Mouse (Mus musculus) kidney, postnatal 25 days (tissue): ENCODE measurements around the gene Lrig2.
A peak's percentile ranks its signal among the peaks of the same experiment; 100 is the strongest.

ENCODE experiments used
- DNase-seq, 2 experiments: peaks; one replicate each; pipeline ENCODE4 v3.0.0; 2021; ENCODE audit warnings: mixed read lengths in 2 of 2

The Lrig2 gene

DNA sequence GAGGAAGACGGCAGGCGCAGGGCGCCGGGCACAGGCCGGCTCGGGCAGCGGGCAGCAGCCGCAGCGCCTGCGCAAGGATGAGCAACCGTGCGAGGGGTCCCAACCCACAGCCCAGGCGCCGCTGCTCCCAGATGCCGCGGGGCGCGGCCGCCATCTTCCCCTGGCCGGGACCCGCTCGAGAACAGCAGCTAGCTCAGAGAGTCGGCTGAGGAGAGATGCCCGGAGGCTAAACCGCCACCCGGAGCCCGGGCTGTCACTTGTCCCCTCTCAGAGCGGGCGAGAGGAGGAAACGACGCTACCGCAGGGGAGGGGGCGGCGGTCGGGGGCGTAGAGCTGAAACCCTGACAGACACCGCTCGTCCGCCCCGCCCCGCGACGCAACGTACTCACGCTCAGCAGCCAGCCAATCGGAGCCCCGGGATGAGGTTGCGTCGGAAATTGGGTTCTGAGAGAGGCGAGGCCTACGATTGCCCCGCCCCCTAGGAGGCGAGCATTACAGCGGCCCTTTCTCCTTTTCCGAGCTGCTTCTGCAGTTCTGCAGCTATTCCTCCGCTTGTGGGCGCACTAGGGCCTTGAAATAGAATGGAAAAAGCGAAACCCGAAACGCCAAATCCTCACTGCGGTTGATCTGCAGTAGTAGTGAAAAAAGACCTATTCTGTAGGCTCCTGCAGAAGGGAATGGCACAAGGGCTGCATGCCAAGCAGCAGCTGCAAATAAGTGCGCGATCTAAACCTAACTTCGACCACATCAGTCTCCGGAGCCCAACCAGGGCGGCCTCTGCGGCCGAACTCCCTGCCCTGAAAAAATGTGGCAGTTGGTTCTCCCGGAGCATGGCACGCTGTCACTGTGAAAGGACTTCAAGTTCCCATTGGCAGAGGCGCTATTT is at the start of gene Lrig2:
Gene Lrig2 (minus strand): TSS at position 381 of the 886 bp plus-strand sequence.
- peak; percentile 99 for DNase-seq

DNA sequence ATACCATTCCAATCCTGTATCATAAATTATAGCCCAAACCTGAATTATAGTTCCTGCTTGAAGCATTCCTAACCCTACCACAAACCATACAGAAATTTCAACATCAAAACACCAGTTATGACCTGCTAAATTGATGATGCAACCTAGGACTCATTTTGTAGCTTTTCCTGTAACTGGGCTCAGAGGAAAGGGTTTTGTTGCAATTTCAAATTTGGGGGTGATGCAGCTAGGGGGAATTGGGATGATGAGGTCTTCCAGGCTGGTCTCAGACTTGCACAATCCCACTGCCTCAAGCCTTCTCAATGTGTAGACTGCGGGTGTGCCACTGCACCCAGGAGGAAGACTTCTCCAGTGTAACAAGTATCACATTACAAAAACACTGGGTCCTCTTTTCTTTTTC is 44.9 kb upstream of the Lrig2 start:
- no peak for DNase-seq

DNA sequence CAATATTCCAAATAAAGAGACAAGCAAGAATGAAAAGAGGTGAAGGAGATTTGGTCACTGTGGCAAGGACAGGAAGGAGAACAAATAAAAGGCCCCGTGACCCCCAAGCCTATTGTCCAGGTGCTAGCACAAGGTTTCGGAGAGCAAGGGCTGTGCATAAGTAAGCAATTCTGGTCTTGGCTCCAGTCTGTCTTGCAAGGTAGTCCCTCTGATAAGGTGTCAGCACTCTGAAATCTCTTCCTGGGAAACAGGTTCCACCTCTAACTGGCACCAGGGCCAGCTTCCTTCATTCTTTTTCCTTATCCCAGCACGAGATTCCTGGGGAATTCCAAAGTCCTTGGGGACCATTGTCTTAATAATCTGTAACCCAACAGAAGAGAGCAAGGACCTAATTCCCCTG is 38.9 kb upstream of the Lrig2 start:
- DNase-seq: no peak

DNA sequence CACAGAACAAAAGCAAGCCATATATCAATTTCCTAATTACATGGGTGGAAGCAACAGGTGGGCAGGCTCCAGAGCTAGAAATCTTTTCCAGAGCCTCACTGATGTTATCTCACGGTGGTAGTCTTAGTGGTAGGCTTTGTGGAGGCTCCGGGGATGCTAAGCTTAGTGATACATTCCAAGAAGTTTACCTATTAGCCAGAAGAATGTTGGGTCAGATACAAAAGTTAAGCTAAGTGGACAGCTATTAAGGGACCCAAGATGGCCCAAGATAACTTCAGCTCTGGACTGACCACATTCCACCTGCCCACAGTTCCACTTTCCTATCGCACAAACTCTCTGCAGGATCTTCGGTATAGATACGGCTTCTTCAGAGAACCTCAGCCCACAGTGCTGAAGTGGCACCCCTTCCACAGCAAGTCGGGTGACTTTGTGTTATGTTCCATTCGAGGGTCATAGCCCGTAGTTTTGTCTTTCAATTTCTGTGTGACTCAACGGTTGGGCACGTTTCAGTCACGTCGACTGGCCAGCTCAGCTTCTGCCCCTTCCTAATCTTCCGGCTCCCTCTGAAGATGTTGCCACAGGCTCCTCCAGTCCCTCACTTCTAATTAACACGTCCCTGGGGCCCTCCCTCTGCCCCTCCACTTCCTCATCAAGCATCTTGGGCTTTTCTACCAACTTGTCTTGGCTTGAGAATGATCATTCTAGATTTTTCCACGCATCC is 36.8 kb upstream of the Lrig2 start:
- DNase-seq: no peak

DNA sequence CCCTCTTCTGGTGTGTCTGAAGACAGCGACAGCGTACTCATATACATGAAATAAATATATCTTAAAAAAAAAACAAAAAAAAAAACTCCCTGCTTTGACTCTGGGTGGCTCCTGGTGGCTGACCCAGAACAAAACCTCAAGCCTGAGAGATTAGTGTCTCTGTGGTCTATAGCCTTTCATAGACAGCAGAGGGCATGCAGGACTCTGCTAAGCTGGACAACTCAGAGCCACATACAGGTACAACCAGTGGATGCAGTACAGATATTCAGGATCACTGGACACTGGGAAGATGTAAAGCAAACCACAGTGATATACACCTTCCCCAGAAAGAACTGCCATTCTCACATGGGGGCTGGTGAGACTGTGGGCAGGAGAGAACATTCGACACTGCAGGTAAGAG is 32.1 kb upstream of the Lrig2 start:
- no peak for DNase-seq

DNA sequence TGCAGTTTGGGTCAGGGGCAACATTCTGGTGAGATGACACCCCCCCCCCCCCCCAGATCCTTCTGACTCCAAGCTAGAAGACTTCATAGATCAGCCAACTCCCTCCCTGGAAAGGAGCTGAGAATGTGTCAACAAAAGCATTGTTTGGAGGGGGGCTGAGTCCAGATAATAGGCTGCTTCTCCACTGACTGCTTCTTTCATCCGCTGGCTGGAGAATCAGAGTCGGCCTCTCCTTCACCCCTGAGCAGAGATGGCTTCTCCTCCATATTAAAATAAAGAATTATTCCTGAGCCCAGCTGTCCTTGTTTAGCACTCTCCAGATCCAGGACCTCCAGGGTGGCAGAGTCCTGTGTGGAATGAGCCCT is 30.3 kb upstream of the Lrig2 start:
- no peak for DNase-seq

DNA sequence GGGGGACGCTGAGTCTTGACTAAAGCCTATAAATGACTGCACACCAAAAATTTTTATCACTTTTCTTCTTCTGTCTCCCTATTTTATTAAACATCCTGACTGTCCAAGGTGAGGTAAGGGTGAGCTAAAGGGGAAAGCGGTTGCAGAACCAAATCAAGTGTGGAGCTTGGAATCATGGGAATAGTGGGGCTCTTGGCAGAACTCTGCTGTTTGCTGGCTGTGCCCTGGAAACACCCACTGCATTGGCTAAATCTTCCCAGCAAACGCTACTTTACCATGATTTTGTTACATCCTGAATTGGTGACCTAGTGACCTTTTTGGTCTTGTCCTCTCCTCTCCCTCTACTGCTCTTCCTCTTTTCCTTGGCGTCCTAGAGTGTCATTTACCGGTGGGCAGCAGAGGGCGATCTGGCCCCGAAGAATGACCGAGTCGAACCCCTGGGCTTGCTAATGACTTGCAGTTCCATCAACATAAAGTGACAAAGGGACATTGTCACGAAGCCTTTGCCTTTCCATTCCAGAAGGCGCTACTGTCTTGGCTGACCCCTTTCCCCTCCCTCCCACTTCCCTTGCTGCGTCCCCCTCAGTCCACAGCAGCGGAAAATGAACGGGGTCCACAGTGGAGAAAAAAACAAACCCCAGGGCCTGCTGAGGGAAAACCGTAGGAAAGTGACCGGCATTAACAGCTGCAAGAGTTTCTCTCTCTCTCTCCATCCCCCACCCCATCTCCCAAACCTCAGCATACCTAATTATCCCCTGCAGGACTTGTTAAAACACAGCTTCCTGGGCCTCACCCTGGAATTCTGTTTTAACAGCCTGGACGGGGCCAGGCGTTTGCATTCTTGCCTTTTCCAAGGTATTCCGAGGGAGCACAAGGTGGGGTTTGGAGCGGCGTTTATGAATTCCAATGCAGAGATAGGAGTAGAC is 29.7 kb upstream of the Lrig2 start:
- DNase-seq: peak; percentile 55 to 71

DNA sequence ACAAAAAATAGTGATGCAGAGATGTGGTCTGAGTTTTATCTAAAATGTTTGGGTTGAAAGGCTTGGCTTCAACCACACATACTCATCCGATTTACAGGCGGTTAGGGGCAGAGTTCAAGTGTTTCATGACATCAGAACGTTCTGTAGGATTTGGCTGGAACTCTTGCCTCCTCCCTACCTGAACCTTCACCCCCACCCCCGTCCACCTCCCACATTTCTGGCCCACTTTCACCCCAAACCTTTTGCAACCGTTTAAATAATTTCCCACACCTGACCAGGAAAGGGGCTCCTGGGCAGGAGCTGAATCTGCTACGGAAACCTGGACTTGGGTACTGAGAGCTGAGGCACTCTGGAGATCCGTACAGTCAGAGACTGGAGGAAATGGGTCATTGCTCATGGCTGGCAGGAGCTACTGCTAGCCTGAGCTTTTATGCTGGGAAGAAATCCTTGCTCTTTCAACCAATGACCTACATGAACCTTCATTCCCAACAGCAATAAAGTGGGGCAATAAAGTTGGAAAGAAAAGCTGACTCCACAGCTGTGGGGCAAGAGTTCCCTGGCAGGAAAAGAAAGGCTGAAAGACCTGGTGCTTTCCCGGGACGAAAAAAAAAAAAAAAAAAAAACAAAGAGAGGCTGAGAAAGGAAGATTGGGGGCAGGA is 28.9 kb upstream of the Lrig2 start:
- DNase-seq: peak; percentile 47 to 78

DNA sequence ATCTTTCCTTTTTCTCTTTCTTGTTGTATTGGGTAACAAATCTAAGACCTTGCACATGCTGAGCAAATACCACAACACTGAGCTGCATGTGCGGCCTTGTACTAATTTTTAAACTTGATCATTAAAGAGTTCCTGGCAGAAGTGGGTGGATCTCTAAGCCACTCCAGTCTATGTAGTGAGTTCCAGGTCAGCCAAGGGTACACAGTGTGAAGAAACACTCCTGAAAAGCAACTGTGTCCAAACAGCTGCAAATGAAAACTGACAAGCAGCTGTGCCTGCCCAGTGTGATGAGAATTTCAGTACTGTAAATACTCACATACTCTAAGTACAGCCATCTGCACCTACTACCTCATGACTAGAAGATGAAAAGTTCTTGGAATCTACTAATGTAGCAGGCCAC is 21.5 kb upstream of the Lrig2 start:
- DNase-seq: no peak

DNA sequence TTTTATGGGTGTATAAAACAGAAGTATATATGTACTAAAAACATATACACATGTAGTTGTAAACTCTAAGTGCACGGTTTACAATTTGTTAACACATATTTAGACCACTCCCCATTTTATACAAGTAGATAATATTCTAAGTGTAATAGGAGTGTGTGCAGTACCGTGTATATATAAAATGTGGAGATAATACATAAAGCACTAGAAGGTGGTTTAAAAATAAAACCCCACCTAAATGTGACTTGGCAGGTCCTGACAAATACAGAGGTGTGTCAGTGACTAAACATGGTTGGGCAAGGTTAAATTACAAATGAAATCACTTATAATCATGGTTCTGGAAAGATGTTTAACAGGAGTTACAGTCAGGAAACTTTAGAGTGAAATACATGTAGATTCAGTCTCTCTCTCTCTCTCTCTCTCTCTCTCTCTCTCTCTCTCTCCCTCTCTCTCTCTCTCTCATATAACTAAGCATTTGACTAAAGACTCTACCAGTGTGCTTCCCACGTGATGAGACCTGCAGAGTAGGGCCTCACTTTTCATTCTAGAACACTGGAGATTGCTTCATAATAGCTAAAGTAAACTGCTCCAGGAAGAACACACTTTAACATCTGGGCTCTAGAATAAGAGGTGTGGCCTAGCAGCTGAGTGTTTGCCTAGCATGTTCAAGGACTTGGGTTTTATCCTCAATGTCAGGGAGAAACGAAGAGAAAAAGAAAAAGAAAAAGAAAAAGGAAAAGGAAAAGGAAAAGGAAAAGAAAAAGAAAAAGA is 14.6 kb upstream of the Lrig2 start:
- no peak for DNase-seq

DNA sequence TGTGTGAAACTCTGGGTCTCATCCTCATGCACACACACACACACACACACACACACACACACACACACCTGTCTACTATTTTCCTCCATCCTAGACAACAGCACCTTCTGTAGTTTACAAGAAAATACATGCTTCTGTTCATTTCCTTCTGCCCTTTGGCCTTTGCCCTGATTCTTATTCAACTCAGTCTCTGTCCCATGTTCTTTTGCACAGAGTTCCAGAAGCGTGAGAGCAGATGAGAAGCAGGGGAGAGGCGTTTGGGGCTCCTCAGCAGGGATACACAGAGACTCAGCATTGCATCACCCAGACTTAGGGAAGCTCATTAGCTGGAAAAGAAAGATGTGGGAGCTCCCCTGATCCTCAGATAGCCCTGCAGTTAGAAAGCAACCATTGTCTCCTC is 13.8 kb upstream of the Lrig2 start:
- peak in 1 of 2 experiments; percentile 38 for DNase-seq

DNA sequence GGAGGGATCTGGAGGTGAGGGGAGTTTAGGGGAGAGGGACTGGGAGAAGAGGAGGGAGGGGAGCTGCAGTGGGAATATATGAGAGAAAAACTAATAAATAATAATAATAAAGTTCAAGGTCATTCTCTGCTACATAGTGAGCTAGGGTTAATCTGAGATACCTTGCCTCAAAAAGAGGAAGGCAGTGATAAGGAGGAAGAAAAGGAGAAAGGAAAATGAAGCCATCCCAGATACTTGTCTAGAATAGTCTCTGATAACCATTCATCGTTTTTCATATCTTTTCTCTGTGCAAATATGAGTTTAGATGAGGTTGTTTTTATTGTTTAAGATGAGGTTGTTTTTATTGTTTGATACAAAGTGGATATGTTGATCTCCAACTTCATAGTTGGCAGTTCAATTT is 13.3 kb upstream of the Lrig2 start:
- DNase-seq: no peak

DNA sequence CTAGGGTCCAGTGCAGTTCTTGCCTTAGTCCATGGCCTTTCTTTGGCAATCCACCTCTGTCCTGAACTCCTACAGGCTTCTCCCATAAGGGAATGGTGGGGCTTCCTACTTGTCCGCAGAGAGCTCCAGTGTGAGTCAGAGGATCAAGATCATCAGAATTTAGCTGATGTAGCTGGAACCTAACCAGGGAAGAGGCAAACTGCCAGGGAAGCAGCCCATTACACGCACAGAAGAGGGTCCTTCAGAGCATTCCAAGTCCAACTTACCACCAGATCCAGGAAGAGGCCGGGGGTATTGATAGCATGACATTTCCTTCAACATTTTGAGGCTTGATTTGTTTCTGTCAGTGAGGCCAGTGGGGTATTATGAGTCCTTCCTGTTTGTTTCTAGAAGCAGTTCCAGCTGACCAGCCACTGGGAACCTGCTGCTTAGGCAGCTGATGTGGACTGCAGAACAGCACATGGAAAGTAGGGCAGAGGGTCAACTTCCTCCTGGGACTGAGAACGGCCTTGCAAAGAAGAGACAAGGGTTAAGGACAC is 11.7 kb upstream of the Lrig2 start:
- peak; percentile 74 to 90 for DNase-seq

DNA sequence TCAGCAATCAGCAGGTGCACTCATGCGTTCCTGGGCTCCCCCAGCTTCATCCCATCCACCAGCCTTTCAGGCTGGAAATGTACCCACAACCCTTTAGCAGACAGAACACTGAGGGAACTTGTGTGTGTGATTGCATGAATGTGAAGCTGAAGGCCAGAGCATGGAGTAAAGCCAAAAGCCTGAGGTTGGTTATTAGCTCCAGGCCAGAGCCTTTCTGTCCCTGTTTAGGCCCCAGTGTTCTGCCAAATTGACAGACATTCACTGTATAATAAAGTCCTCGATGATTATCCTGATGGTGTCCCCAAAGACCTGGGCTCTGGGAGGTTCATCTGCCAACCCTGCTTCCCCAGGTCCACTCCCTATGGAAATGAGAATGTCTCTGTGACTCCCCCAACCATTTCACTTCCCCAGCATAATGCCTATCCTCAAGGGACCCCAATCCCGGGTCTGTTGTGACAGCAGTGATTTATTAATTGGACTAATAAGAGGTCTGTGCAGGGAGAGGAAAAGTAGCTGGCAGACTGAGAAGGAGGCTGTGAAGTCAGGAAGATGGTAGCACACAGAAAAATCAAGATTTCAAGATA is 9.7 kb upstream of the Lrig2 start:
- no peak for DNase-seq

DNA sequence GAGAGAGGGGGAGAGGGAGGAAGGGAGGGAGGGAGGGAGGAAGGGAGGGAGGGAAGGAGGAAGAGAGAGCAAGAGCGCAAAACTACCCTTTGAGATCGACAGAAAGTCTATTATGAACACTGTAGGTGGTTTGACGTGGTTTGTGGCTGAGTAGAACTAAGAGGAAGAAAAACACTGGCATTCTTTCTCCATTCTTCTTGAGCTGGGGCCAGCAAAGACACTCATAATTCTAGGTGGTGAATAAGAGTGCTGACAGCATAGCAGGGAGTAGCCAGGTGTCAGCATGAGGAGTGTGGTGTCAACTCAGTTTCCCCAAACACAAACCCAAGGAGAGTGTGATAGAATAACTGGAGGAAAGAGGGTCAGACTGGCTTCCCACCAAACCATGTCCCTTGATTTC is 8.8 kb upstream of the Lrig2 start:
- DNase-seq: no peak

DNA sequence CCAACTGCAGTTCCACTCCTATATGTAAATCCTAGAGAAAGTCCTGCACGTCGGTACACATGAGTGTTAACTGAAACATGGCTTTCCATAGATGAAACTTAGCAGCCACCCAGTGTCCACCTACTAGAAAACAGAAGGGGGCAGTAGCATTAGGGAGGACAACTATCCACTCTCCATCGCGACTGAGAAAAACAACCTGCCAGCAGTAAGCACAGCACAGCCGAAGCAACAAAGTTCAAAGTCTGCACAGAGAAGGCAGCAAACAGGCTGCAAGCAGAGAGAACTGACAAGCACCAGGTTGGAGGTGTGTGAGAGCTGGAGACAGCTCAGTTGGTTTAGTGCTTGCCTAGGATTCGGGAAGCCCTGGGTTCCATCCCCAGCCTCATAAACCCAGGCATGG is 7.2 kb upstream of the Lrig2 start:
- DNase-seq: peak; percentile 62 to 84

DNA sequence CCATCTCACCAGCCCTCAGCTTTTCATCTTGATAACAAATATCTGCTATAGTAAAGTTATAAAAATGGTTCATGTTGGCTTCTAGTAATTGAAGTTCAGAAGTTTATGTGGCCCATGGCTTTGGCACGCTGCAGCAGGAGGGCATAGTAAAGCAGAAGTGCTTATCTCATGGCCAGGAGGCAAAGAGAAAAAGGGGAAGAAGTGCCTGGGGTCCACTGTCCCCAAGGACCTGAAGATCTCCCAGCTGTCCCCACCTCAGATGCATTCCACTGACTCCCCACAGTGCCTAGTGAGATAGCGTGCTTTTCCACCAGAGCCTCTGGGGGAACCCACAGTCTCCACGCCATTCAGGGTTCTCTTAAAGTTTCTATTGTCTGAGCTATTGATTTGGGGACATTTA is 6.7 kb upstream of the Lrig2 start:
- no peak for DNase-seq

DNA sequence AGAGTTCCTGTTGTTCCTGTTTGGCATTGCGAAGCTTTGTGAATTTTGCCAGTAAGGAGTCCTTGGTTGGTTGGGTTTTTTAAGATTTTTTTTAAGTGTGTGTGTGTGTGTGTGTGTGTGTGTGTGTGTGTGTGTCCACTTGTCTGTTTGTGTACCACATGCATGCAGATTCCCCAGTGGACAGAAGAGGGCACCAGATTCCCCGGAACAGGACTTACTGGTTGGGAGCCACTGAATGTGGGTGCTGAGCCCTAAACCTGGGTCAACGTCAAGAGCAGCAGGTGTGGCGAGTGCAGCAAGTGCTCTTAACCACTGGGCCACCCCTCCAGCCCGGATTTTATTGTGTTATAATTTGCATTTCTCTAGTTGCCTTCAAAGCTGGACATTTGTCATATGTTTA is 5.4 kb upstream of the Lrig2 start:
- peak in 1 of 2 experiments; percentile 27 for DNase-seq

DNA sequence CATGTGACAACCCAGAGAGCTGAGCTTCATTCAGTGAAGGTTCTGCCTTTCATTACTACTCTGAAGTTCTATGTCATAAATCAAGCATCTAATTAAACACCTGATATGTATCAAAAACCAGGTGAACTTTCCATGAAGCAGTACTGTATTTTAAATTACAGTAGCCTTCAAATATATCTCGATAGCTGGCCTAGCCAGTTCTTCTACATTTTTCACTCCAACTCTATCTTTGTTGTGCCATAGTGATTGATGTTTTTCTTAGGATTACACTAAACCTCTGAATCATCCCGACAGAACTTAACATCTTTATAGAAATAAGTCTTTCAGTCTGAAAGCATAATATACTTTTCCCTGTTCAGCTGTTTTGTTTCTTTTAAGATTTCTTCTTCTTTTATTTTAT is 2.8 kb upstream of the Lrig2 start:
- DNase-seq: no peak

DNA sequence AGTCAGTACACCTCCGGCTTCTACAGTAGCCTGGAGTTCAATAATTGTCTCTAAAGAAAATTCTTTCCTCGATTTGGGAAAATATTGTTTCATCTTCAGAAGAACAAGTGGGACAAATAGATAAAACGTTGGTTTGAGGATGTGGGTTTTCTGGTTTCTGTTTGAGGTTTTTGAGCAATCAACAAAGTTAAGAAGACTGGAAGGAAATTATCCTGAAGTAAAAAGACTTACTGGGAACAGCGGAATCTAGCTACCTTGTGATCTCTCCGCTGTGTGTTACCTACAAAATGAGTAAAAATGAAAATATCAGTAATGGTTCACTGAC is 668 bp upstream of the Lrig2 start:
- DNase-seq: no peak

DNA sequence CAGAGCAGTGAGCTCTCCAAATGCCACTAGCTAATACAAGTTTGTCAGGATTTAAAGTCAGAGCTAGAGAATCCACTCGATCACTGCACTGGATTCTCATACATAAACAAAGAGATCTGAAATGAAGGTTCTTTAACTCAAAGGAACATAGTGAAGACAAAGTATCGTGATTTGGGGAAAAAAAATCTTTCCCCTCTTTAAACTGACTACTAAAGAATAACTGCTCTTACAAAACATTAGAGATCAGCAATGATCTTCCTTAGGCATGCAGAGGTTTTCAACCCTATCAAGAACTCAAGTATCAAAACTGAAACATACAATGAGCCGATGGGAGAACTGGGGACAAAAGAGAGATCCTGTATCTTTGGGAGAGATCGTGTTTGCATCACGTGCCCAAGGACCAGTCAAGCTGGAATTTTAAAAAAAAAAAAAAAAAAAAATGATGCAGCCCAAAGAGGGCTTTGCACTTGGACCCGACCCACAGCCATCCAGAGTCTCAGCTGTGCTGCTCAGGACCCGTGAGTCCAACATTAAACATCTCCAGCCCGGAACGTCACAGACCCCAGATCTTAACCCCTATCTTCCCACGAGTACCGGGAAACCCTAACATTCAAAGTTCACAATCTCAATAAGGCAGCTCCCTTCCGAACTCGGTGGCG is 818 bp downstream of the Lrig2 start:
- peak in 1 of 2 experiments; percentile 27 for DNase-seq
